Mouse (Mus musculus): ENCODE data around the gene Mrnip.

DNA sequence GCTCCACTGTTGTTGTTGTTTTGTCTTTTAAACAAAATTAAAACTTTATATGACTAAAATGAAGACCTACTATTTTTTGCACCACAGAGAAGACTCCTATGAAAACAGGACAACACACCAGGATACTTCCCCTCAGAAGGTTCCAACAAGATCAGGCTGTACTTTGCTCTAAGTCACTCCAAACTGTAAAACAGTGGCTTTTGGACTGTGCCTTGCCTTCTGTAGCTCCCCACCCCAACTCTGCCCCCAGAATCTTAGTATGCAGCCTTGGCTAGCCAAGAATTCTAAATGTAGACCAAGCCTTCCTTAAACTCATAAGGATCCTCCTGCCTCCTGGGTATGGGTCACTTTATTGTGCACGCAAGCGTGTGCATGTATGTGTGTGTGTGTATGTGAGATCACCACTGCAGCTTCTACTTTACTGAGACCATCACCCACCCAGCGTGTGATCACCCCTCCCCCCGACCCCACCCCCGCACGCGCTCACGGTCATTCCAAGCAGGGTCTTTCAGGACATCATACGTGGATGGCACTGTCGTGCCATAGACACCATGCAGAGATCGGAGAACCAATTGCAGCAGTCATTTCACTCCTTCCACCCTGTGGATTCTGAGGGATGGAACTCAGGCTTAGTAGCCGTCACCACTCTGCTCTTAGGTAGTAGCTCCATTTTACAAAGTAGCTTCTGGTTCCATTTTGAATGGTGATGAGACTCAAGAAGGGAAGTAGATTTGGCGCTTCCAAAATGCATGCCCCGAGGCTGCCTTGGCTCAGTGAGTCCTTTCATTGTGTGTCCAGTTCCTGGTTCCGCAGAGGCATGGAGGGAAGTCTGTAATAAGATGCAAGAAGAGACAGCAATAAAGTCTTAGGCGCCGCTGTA is 49.8 kb downstream of the Mrnip start:
- TF ChIP-seq CTCF (IDR thresholded peaks at IDR 0.05) (no peak), POLR2A (IDR thresholded peaks at IDR 0.05; ENCODE audit: insufficient read depth, low read depth, low read length) (no peak), EP300 (IDR thresholded peaks at IDR 0.05; ENCODE audit: insufficient read depth, low read depth, low read length) (no peak)

Measured in heart, adult 2 months (tissue).